Mouse (Mus musculus) heart, adult 2 months (tissue): ENCODE measurements at regions not wholly inside any gene's neighbourhood (a gene's known extent, or its start where the extent isn't known, plus 50 kb on each side); places are given as distances from the start of the nearest gene placed in this dataset.

Experiments
- CTCF ChIP-seq: fragments of 200-600 bp; IDR thresholded peaks from 2 replicates; pipeline ENCODE4 v1.8.1; 2022; ENCODE audit warnings: antibody characterized with exemption, mild to moderate bottlenecking, moderate library complexity
- EP300 ChIP-seq: fragments of 200-500 bp; IDR thresholded peaks from 2 replicates; pipeline ENCODE4 v1.6.1; 2011; ENCODE audit warnings: low read depth, low read length, control low read depth; ENCODE audit not compliant: insufficient read depth
- POLR2A ChIP-seq: fragments of 200-500 bp; IDR thresholded peaks from 2 replicates; pipeline ENCODE4 v1.6.1; 2011; ENCODE audit warnings: mild to moderate bottlenecking, low read depth, low read length, control low read depth; ENCODE audit not compliant: insufficient read depth

DNA sequence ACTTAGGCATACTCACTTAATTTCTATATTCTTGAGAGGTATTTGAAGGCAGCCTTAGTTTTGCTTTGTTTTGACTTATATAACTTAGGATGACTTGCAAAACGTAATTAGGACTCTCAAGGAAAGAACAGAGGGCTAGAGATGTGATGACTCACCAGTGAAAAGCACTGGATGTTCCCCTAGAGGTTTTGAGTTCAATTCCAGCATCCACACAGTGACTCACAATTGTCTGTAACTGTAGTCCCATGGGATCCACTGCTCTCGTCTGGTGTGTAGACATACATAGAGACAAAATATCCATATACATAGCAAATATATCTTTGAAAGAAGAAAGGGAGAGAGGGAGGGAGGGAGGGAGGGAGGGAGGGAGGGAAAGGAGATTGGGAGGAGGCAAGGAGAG, 282.7 kb upstream of the 4930452B06Rik start:
- TF ChIP-seq CTCF: no peak
- no peak for TF ChIP-seq POLR2A
- TF ChIP-seq EP300: no peak
